Mouse (Mus musculus): ENCODE data around the gene Lypd5. TPM values are rescaled to one million over a fixed set of nuclear protein-coding genes. Genes with fewer than 3 reads are reported as not detected.

Lypd5 gene
- polyA plus RNA-seq, 1 experiment: not detected

- TF ChIP-seq POLR2A (IDR thresholded peaks at IDR 0.05; ENCODE audit: borderline replicate concordance, low read depth, low read length) (no peak), CTCF (IDR thresholded peaks at IDR 0.05; ENCODE audit: low read depth, low read length) (0 out of 2 replicates have a peak, but pooled peaks have one; percentile 50)
- H3K27ac ChIP-seq (ENCODE audit: insufficient read depth, low read depth, low read length): no peak overlapping the region
- H3K4me3 ChIP-seq (ENCODE audit: insufficient read depth, low read length): no peak overlapping the region
- H3K4me1 ChIP-seq (ENCODE audit: control insufficient read depth, insufficient read depth, low read length): no peaks in the 10 kb centered on the region
These were observed 8.9 kb downstream of the Lypd5 start for GRCm38 (mm10) chr7:24357899-24358298.

DNA sequence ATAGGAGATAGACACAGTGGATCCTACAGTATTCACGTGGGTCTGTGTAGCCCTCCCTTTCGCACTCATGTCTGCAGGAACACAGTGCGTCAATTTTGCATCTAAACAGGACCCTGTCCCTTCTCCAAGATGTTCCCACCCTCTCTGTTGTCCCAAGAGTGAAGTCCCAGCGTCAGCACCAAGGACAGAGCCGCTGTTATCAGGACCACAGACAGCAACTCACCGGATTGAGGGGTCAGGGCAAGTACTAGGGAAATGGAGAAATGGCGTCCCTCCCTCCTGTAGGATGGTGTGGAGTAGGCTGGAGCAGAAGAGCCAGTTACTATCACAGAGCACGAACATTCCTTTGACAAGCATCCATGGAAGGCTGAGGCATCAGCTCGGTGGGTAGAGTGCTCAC, 10.3 kb downstream of the Lypd5 start:
- no peak for TF ChIP-seq CTCF (IDR thresholded peaks at IDR 0.05; ENCODE audit: low read depth, low read length)
- TF ChIP-seq POLR2A (IDR thresholded peaks at IDR 0.05; ENCODE audit: borderline replicate concordance, low read depth, low read length): no peak
- Histone ChIP-seq H3K4me3 (ENCODE audit: insufficient read depth, low read length) (no peak overlapping the region), H3K27ac (ENCODE audit: insufficient read depth, low read depth, low read length) (no peak overlapping the region), H3K4me1 (ENCODE audit: control insufficient read depth, insufficient read depth, low read length) (peaks cover 2% of the 10 kb centered on the region)

- Histone ChIP-seq H3K4me3 (ENCODE audit: insufficient read depth, low read length) (no peak overlapping the region), H3K4me1 (ENCODE audit: control insufficient read depth, insufficient read depth, low read length) (peaks cover 15% of the 10 kb centered on the region), H3K27ac (ENCODE audit: insufficient read depth, low read depth, low read length) (no peak overlapping the region)
- TF ChIP-seq POLR2A (IDR thresholded peaks at IDR 0.05; ENCODE audit: borderline replicate concordance, low read depth, low read length) (no peak), CTCF (IDR thresholded peaks at IDR 0.05; ENCODE audit: low read depth, low read length) (no peak)
These were observed 12.0 kb downstream of the Lypd5 start for GRCm38 (mm10) chr7:24361001-24361400.

GRCm38 (mm10) chr7:24363228-24363627, 14.2 kb downstream of the Lypd5 start:
- Histone ChIP-seq H3K4me1 (ENCODE audit: control insufficient read depth, insufficient read depth, low read length) (peaks cover 21% of the 10 kb centered on the region), H3K27ac (ENCODE audit: insufficient read depth, low read depth, low read length) (no peak overlapping the region), H3K4me3 (ENCODE audit: insufficient read depth, low read length) (no peak overlapping the region)
- TF ChIP-seq POLR2A (IDR thresholded peaks at IDR 0.05; ENCODE audit: borderline replicate concordance, low read depth, low read length): no peak
- TF ChIP-seq CTCF (IDR thresholded peaks at IDR 0.05; ENCODE audit: low read depth, low read length): peak; percentile 64

DNA sequence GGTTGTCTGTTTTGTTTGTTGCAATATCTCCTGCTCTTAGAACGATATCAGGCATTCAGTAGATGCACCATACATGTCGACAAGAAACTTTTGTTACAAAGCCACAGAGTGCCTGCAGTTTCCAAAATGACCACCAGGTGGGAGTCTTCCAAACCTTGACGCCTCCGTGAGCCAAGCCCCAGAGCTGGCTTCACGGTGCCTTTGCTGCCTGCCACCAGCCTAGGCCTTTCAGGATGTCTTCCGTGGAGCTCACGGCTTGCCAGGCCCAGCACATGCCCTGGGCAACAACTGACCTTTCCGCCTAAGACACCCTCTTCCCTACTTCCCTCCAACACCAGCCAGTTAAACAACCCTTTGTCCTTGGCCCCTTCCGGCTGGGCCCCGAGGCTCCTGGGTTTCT, 15.8 kb downstream of the Lypd5 start:
- TF ChIP-seq POLR2A (IDR thresholded peaks at IDR 0.05; ENCODE audit: borderline replicate concordance, low read depth, low read length) (no peak), CTCF (IDR thresholded peaks at IDR 0.05; ENCODE audit: low read depth, low read length) (peak; percentile 84)
- Histone ChIP-seq H3K27ac (ENCODE audit: insufficient read depth, low read depth, low read length) (peak overlapping the region; percentile 37), H3K4me1 (ENCODE audit: control insufficient read depth, insufficient read depth, low read length) (peaks cover 25% of the 10 kb centered on the region), H3K4me3 (ENCODE audit: insufficient read depth, low read length) (peak overlapping the region; percentile 37)

DNA sequence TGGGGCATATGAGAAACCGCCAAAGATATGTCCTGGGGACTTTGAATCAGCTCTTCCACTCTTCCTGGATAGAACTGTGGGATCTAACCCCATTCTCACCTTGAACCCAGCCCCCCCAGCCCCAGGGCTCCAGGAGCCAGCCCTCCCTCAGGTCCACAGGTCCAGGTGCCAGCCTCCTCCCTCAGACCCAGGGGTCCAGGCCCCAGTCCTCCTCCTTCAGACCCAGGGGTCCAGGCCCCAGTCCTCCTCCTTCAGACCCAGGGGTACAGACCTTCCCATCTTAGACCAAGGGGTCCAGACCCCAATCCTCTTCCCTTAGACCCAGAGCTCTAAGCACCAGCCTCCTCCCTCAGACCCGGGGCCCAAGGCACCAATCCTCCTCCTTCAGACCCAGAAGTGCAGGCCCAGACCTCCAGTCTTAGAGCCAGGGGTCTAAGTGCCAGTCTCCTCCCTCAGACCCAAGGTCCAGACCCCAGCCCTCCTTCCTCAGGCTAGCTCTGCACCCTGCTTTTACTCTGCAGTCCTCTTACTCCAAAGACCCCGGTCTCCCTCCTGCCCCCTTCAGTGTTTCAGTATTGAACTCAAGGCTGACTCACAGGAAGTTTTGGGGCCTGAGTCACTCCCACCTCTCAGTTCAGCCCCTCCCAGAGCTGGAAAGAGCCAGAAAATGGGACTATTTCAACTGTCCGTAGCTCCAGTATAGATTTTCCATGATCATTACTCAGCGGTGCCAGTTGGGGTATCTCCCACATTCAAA, 16.4 kb downstream of the Lypd5 start:
- Histone ChIP-seq H3K4me1 (ENCODE audit: control insufficient read depth, insufficient read depth, low read length) (peaks cover 26% of the 10 kb centered on the region), H3K4me3 (ENCODE audit: insufficient read depth, low read length) (no peak overlapping the region), H3K27ac (ENCODE audit: insufficient read depth, low read depth, low read length) (peak overlapping the region; percentile 37)
- TF ChIP-seq CTCF (IDR thresholded peaks at IDR 0.05; ENCODE audit: low read depth, low read length) (no peak), POLR2A (IDR thresholded peaks at IDR 0.05; ENCODE audit: borderline replicate concordance, low read depth, low read length) (no peak)

DNA sequence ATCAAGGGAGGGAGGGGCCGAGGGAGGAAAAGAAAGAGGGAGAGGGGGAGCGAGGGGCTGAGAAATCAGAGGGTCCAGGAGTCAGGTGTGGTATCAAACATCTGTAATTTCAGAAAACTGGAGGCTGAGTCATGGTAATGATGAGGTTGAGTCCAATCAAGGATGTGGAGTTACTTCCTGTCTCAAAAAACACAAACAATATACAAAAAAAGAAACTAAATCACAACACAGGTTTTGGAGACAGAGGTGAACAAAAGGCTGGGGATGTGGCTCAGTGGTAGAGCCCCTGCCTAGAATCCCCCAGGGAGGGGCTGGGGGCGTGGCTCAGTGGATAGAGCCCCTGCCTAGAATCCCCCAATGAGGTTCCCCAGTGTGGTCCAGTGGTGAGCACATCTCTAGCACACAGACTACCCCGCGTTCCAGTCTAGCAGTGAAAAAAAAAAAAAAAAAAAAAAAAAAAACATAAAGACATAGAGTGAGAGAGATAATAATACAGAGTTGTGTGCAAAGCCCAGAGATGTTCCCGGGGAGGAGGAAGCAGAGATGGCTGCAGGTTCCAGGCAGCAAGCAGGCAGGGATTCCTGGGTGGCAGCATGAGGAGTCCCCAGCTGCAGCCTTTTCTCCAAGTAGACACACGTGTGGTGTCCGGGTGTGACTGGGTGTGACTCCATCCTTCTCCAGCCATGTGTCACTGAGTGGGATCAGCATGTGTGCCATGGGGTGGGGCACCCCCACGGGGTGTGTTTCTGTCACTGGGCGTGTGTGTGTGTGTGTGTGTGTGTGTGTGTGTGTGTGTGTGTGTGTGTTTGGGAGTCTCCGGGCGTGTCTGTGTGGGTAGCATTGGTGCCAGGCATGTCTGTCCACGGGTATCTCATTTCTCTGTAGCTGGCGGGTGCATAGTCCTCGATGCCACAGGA, 18.0 kb downstream of the Lypd5 start:
- H3K27ac ChIP-seq (ENCODE audit: insufficient read depth, low read depth, low read length): no peak overlapping the region
- peaks cover 28% of the 10 kb centered on the region for H3K4me1 ChIP-seq (ENCODE audit: control insufficient read depth, insufficient read depth, low read length)
- no peak overlapping the region for H3K4me3 ChIP-seq (ENCODE audit: insufficient read depth, low read length)
- no peak for TF ChIP-seq POLR2A (IDR thresholded peaks at IDR 0.05; ENCODE audit: borderline replicate concordance, low read depth, low read length)
- TF ChIP-seq CTCF (IDR thresholded peaks at IDR 0.05; ENCODE audit: low read depth, low read length): no peak

GRCm38 (mm10) chr7:24368226-24368625, 19.2 kb downstream of the Lypd5 start:
- no peak overlapping the region for H3K4me3 ChIP-seq (ENCODE audit: insufficient read depth, low read length)
- peaks cover 37% of the 10 kb centered on the region for H3K4me1 ChIP-seq (ENCODE audit: control insufficient read depth, insufficient read depth, low read length)
- TF ChIP-seq POLR2A (IDR thresholded peaks at IDR 0.05; ENCODE audit: borderline replicate concordance, low read depth, low read length) (no peak), CTCF (IDR thresholded peaks at IDR 0.05; ENCODE audit: low read depth, low read length) (no peak)
- no peak overlapping the region for H3K27ac ChIP-seq (ENCODE audit: insufficient read depth, low read depth, low read length)

DNA sequence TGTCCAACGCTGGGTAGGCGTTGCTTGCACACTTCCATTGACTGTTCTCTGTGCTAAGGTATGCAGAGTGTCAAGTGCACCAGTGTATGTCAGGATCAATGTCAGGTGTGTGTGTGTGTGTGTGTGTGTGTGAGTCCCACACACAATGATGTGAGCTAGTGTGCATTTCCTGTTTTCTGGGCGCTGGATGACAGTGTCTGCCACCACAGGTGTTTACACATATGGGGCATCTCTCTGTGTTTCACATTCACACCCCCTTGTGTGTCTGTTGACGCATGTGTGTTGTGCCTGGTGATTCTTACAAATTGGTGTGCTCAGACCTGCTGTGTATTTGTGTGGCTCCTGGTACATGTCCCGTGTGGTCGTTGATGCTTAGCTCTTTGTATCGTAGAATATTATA, 19.9 kb downstream of the Lypd5 start:
- Histone ChIP-seq H3K4me1 (ENCODE audit: control insufficient read depth, insufficient read depth, low read length) (peaks cover 42% of the 10 kb centered on the region), H3K27ac (ENCODE audit: insufficient read depth, low read depth, low read length) (no peak overlapping the region), H3K4me3 (ENCODE audit: insufficient read depth, low read length) (no peak overlapping the region)
- TF ChIP-seq POLR2A (IDR thresholded peaks at IDR 0.05; ENCODE audit: borderline replicate concordance, low read depth, low read length): no peak
- no peak for TF ChIP-seq CTCF (IDR thresholded peaks at IDR 0.05; ENCODE audit: low read depth, low read length)
